Mouse (Mus musculus) myocyte (in vitro differentiated cells): ENCODE data around the gene Cfap298. TPM values are rescaled to one million over a fixed set of nuclear protein-coding genes. Genes with fewer than 3 reads are reported as not detected.
A peak's percentile ranks its signal among the peaks of the same experiment; 100 is the strongest.

Experiments
- H3K27me3 ChIP-seq: one replicate; pipeline ENCODE4 v1.6.1; 2011; ENCODE audit not compliant: control insufficient read depth, insufficient read depth, insufficient read length
- H3K36me3 ChIP-seq: one replicate; pipeline ENCODE4 v1.6.1; 2011; ENCODE audit not compliant: control insufficient read depth, insufficient read depth
- H3K4me2 ChIP-seq: one replicate; pipeline ENCODE4 v1.6.1; 2011; ENCODE audit warnings: low read depth, control low read depth
- H3K4me3 ChIP-seq: one replicate; pipeline ENCODE4 v1.5.1; 2011; ENCODE audit warnings: mild to moderate bottlenecking, control low read depth, moderate library complexity
- H3K79me2 ChIP-seq: one replicate; pipeline ENCODE4 v1.6.1; 2011; ENCODE audit not compliant: control insufficient read depth, insufficient read depth
- H3ac ChIP-seq: one replicate; pipeline ENCODE4 v1.6.1; 2011; ENCODE audit not compliant: control insufficient read depth, insufficient read length
- CEBPB ChIP-seq: IDR thresholded peaks from 2 replicates; pipeline ENCODE4 v1.6.1; 2011; ENCODE audit warnings: mild to moderate bottlenecking, moderate library complexity; ENCODE audit not compliant: poor library complexity, insufficient read depth, severe bottlenecking
- E2F4 ChIP-seq: IDR thresholded peaks from one replicate; pipeline ENCODE4 v1.6.1; 2011; ENCODE audit warnings: mild to moderate bottlenecking, control low read depth, moderate library complexity; ENCODE audit not compliant: insufficient read depth
- MAX ChIP-seq: IDR thresholded peaks from one replicate; pipeline ENCODE4 v1.6.1; 2011; ENCODE audit warnings: low read depth, mild to moderate bottlenecking, control low read depth
- MYOD1 ChIP-seq, 3 experiments: IDR thresholded peaks; one replicate each; pipeline ENCODE4 v1.6.1; 2011; ENCODE audit warnings: control low read depth in 2 of 3, low read depth in 2 of 3, mild to moderate bottlenecking in 2 of 3, moderate library complexity in 1 of 3; ENCODE audit not compliant: insufficient read length in 2 of 3, control insufficient read depth in 1 of 3
- MYOG ChIP-seq, 3 experiments: IDR thresholded peaks; one replicate each; pipeline ENCODE4 v1.6.1; 2011; ENCODE audit warnings: control low read depth in 2 of 3, low read depth in 2 of 3, mild to moderate bottlenecking in 2 of 3; ENCODE audit not compliant: insufficient read length in 2 of 3, control insufficient read depth in 1 of 3, insufficient read depth in 1 of 3
- POLR2A ChIP-seq: IDR thresholded peaks from one replicate; pipeline ENCODE4 v1.6.1; 2011; ENCODE audit warnings: low read depth, mild to moderate bottlenecking, control low read depth, moderate library complexity; ENCODE audit not compliant: insufficient read length
- POLR2AphosphoS2 ChIP-seq: IDR thresholded peaks from one replicate; pipeline ENCODE4 v1.6.1; 2011; ENCODE audit warnings: low read depth, control low read depth; ENCODE audit not compliant: insufficient read length
- REST ChIP-seq: IDR thresholded peaks from one replicate; pipeline ENCODE4 v1.6.1; 2011; ENCODE audit warnings: mild to moderate bottlenecking, control low read depth, moderate library complexity; ENCODE audit not compliant: insufficient read depth, insufficient read length
- SRF ChIP-seq: IDR thresholded peaks from one replicate; pipeline ENCODE4 v1.6.1; 2011; ENCODE audit warnings: low read depth; ENCODE audit not compliant: control insufficient read depth, insufficient read length
- TCF12 ChIP-seq: IDR thresholded peaks from one replicate; pipeline ENCODE4 v1.6.1; 2011; ENCODE audit warnings: mild to moderate bottlenecking, control low read depth; ENCODE audit not compliant: poor library complexity, insufficient read depth, severe bottlenecking
- TCF3 ChIP-seq: IDR thresholded peaks from one replicate; pipeline ENCODE4 v1.6.1; 2011; ENCODE audit warnings: low read depth, control low read depth; ENCODE audit not compliant: insufficient read length
- USF1 ChIP-seq: IDR thresholded peaks from one replicate; pipeline ENCODE4 v1.6.1; 2011; ENCODE audit warnings: low read depth, mild to moderate bottlenecking, control low read depth, moderate library complexity
- polyA plus RNA-seq: library from polyadenylated mRNA; unstranded; fragments of >200 nt; fragmentation: generic; extraction: Trizol; gene quantifications from one replicate; pipeline ENCODE4 v1.2.1, GENCODE M21; 2012; ENCODE audit warnings: missing spikeins

Gene Cfap298
- 21.9 TPM for polyA plus RNA-seq

- Histone ChIP-seq H3K4me2 (peak within 1 kb of the TSS; percentile 95), H3ac (peak within 1 kb of the TSS; percentile 37), H3K79me2 (no peaks in the 10 kb centered on the region), H3K4me3 (peak within 1 kb of the TSS; percentile 62), H3K27me3 (no peaks in the 10 kb centered on the region), H3K36me3 (no peaks in the 10 kb centered on the region)
- TF ChIP-seq MAX (peak; percentile 75), POLR2A (peak; percentile 60), CEBPB (no peak), MYOD1 (IDR thresholded peaks at IDR 0.05; ENCODE audit: control insufficient read depth in 1 of 3, insufficient read length in 2 of 3, low read depth in 2 of 3) (peak in 1 of 3 experiments; percentile 21), E2F4 (no peak), REST (no peak), USF1 (peak; percentile 8)
Observed at GRCm38 (mm10) chr16:90934687-90935328, at the start of gene Cfap298. Gene Cfap298, minus strand, starts transcription at chr16:90935114.

GRCm38 (mm10) chr16:90971004-90971403, 36.1 kb upstream of the Cfap298 start:
- Histone ChIP-seq H3K4me3 (no peak overlapping the region), H3K27me3 (no peaks in the 10 kb centered on the region), H3K79me2 (no peaks in the 10 kb centered on the region), H3ac (no peak overlapping the region), H3K36me3 (peaks cover 12% of the 10 kb centered on the region), H3K4me2 (no peak overlapping the region)
- TF ChIP-seq TCF3 (no peak), POLR2AphosphoS2 (no peak), REST (no peak), CEBPB (no peak), USF1 (no peak), TCF12 (no peak), SRF (no peak), MYOD1 (IDR thresholded peaks at IDR 0.05; ENCODE audit: control insufficient read depth in 1 of 3, insufficient read length in 2 of 3, low read depth in 2 of 3) (no peak), MYOG (IDR thresholded peaks at IDR 0.05; ENCODE audit: control insufficient read depth in 1 of 3, insufficient read depth in 1 of 3, insufficient read length in 2 of 3, low read depth in 2 of 3) (no peak), POLR2A (no peak), E2F4 (no peak), MAX (no peak)

GRCm38 (mm10) chr16:90966241-90966640, 31.3 kb upstream of the Cfap298 start:
- Histone ChIP-seq H3K4me2 (no peak overlapping the region), H3ac (no peak overlapping the region), H3K36me3 (peaks cover 12% of the 10 kb centered on the region), H3K27me3 (no peaks in the 10 kb centered on the region), H3K4me3 (no peak overlapping the region), H3K79me2 (no peaks in the 10 kb centered on the region)
- TF ChIP-seq TCF3: no peak
- no peak for TF ChIP-seq POLR2AphosphoS2
- no peak for TF ChIP-seq POLR2A
- no peak for TF ChIP-seq REST
- TF ChIP-seq CEBPB: no peak
- no peak for TF ChIP-seq TCF12
- TF ChIP-seq MAX: no peak
- TF ChIP-seq SRF: no peak
- no peak for TF ChIP-seq MYOD1 (IDR thresholded peaks at IDR 0.05; ENCODE audit: control insufficient read depth in 1 of 3, insufficient read length in 2 of 3, low read depth in 2 of 3)
- TF ChIP-seq MYOG (IDR thresholded peaks at IDR 0.05; ENCODE audit: control insufficient read depth in 1 of 3, insufficient read depth in 1 of 3, insufficient read length in 2 of 3, low read depth in 2 of 3): no peak
- TF ChIP-seq E2F4: no peak

- no peaks in the 10 kb centered on the region for H3K27me3 ChIP-seq
- no peak overlapping the region for H3K4me3 ChIP-seq
- H3K79me2 ChIP-seq: no peaks in the 10 kb centered on the region
- no peak overlapping the region for H3K4me2 ChIP-seq
- TF ChIP-seq MYOD1 (IDR thresholded peaks at IDR 0.05; ENCODE audit: control insufficient read depth in 1 of 3, insufficient read length in 2 of 3, low read depth in 2 of 3) (no peak), MAX (no peak), SRF (no peak), MYOG (IDR thresholded peaks at IDR 0.05; ENCODE audit: control insufficient read depth in 1 of 3, insufficient read depth in 1 of 3, insufficient read length in 2 of 3, low read depth in 2 of 3) (no peak), USF1 (no peak), CEBPB (no peak), TCF3 (no peak), TCF12 (no peak), POLR2AphosphoS2 (no peak), E2F4 (no peak), POLR2A (no peak), REST (no peak)
- H3ac ChIP-seq: no peak overlapping the region
- peaks cover 12% of the 10 kb centered on the region for H3K36me3 ChIP-seq
Observed at GRCm38 (mm10) chr16:90964302-90964701, 29.4 kb upstream of the Cfap298 start.

- H3K79me2 ChIP-seq: no peaks in the 10 kb centered on the region
- no peak overlapping the region for H3K4me3 ChIP-seq
- H3K4me2 ChIP-seq: no peak overlapping the region
- TF ChIP-seq SRF (no peak), POLR2AphosphoS2 (no peak), REST (no peak), MAX (no peak), USF1 (no peak), TCF12 (no peak), TCF3 (no peak), MYOG (IDR thresholded peaks at IDR 0.05; ENCODE audit: control insufficient read depth in 1 of 3, insufficient read depth in 1 of 3, insufficient read length in 2 of 3, low read depth in 2 of 3) (no peak), E2F4 (no peak), POLR2A (no peak), CEBPB (no peak), MYOD1 (IDR thresholded peaks at IDR 0.05; ENCODE audit: control insufficient read depth in 1 of 3, insufficient read length in 2 of 3, low read depth in 2 of 3) (no peak)
- no peaks in the 10 kb centered on the region for H3K27me3 ChIP-seq
- no peak overlapping the region for H3ac ChIP-seq
- H3K36me3 ChIP-seq: peaks cover 12% of the 10 kb centered on the region
Observed at GRCm38 (mm10) chr16:90963866-90964265, 29.0 kb upstream of the Cfap298 start.
